Mouse (Mus musculus) left cerebral cortex, adult 11 months (tissue): Measurements from ENCODE around the gene Elavl4.
A peak's percentile ranks its signal among the peaks of the same experiment; 100 is the strongest.

Experiments used
- DNase-seq: peaks from one replicate; pipeline ENCODE4 v3.0.0; 2022; ENCODE audit warnings: low spot score

Elavl4 gene

GRCm38 (mm10) chr4:110351178-110352000, at the start of gene Elavl4:
TSS of gene Elavl4 (minus strand) at chr4:110351909.
- DNase-seq: peak; percentile 24

DNA sequence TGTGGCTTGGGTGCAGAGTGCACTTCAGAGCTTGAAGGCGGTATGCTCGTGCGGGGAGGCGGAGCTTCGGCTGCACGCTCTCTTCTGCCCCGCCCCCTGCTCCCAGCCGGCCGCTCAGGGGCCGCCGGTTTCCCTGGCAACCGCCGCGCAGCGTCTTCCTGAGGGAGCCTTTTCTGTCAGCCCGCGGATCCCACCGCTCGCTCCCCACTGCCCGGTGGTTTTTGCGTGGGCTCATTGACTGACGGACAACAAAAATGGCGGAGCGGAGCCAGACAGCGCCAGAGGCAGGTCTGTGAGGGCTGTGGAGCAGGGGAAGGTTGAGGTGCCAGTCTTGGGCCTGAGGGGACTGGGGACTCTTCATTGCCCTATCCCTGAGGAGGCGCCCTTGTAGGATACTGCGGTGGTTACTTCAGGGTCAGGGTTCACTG, 45.9 kb upstream of the Elavl4 start, which contains the start of gene Agbl4:
Gene Agbl4 (plus strand): TSS at position 44 of the 428 bp plus-strand sequence.
- DNase-seq: peak; percentile 41

DNA sequence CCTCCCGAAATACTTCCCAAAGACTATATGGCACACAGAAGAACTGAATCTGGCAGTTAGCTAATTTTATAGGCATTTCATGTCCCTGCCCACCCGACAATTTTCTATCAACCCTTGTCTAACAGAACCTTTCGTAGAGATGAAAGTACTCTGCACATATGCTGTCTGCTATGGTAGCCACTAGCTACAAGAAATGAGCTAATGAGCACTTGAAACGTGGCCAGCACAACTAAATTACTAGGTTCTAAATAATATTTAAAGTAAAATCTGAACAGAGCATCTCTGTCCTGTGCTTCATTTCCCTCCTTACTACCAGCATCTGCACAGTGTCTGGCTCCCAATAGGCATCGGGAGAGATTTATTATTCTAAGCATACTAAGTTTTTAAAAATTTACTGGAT, 44.5 kb upstream of the Elavl4 start:
- no peak for DNase-seq

- no peak for DNase-seq
Measured at GRCm38 (mm10) chr4:110360568-110360967, 8.9 kb upstream of the Elavl4 start.

DNA sequence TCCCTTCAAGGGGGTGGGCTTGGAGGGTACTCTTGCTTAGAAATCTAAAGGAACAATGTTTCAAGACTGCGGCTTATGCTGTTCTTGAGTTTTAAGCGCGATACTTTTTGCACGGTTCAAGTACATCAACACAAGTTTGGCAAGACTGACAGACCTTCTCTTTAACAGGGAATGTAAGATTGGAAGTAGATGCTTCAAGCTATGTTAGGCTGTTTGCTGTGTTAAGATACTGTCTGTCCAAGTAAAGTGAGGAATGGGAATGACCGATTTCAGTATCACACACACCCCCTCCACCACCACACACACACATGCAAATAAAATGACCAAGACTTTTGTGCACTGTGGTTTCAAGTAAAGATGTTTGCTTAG, 276 bp upstream of the Elavl4 start:
- no peak for DNase-seq

- DNase-seq: no peak
Measured at GRCm38 (mm10) chr4:110350856-110351177, 892 bp downstream of the Elavl4 start.

DNA sequence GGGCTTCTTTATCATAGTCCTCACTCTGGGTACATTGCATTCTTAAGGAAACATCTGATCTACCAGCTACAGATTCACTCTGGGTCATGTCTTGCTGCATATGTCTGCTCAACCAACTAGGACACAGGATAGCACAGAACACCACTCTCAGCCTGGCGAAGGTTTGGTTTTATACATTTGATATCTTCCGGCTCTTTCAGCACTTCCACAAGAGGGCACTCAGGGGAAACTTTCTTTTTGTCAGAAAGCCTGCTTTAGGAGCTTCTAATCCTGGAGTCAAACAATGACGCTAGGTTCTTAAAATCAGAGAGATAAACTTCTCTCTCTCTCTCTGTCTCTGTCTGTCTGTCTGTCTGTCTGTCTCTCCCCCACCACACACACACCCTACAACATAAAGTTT, 27.8 kb downstream of the Elavl4 start:
- DNase-seq: no peak

DNA sequence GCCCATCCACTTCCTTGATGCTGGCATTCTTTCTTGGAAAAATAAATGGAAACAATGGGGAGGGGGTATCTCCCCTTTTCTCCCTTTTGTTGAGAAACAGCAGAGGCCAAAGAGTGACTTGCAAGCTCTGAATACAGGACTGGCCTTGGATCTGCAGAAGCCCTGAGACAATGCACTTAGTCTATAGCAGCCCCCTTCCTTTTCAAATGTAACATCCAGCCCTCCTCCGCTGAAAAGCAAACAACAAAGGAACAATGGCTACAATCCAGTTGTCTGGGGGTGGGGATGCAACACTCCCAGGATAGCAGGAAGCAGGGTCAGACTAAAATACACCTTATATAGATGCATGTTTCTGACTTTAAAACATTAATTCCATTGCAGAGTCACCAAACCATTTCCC, 39.6 kb downstream of the Elavl4 start:
- no peak for DNase-seq

DNA sequence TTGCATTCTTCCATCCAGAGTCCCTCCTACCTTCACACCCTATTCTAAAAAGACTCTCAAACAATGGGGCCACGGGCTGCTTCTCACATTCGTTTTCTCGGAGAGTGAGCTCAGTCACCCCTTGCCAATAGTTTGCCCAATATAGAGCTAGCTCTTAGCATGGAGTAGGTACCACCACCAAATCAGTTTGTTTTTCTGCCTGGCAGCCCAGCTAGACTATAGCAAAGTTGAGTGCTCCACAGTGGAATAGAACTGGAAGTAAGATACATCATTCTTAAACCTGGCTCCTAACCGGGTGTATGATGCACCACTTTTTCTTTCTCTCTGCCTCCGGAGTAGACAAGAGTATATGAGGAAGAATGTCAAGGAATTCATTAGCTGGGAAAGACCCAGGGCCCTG, 44.7 kb downstream of the Elavl4 start:
- DNase-seq: no peak

GRCm38 (mm10) chr4:110306559-110306958, 45.1 kb downstream of the Elavl4 start:
- DNase-seq: no peak

DNA sequence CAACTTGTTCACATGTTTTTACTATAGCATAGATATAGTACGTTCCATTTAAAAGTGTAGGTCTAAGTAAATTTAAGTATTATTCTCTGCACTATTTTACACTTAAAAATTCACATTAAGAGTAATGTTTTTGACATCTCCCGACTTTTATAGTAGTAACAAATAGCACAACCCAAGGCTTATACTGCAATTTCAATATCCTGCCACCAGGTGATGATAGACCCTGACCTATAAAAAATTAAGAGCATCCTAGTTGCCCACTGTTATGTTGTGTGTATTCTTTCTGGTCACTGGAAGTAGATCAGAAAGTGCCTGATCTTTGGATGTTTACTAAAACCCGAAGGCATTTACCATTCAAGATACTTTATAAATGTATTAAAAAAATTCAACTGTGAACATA, 55.9 kb downstream of the Elavl4 start:
- no peak for DNase-seq

DNA sequence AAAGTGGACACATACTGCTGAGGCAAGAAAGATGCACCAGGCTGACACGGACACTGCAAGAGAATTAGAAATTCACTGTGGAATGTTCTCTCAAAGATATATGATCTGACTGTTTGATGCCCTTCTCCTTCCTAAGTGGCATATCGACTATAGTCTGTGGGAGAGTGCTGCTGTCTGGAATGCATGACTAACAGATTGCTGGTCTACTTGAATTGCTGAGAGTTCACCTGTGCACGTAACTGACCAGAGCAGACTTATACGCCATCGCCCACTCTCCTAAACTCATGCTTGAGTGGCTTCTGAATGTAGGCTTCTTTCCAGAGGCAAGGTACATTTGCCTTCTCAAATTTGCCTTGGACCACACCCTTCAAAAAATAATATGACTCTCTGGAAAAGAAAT, 58.5 kb downstream of the Elavl4 start:
- DNase-seq: no peak

GRCm38 (mm10) chr4:110292471-110292870, 59.2 kb downstream of the Elavl4 start:
- DNase-seq: no peak

GRCm38 (mm10) chr4:110290544-110291095, 61.1 kb downstream of the Elavl4 start:
- no peak for DNase-seq

GRCm38 (mm10) chr4:110290056-110290455, 61.7 kb downstream of the Elavl4 start:
- DNase-seq: no peak

DNA sequence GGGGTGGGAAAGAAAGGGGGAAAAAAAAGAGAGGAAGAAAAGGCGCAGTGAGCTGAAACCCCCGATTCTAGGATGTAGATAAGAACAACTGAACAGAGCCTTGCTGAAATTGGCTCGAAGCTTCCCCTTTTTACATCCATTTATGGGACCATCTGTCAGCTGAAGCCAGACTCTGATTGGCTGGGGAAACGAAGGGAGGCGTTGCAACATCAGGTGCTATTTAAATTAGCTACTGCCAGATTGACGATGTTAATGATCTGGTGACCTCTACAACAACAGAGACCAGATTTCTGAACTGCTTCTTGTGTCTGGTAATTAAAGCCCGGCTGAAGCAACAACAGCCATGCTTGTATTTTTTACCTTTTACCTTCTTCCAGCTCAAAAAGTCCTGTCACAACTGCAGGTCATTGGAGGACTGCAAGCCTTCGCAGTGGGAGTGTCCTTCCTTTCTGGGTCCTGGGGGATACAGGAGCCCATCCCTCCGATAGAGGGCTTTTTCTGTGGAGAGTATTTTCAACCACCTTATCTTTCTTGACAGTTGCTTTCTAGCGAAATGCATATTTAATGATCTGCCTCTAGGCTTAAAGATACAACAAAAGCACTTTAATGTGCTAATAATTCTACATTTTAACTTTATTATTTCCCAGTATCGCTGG, 64.2 kb downstream of the Elavl4 start:
- peak; percentile 40 for DNase-seq

GRCm38 (mm10) chr4:110286841-110287240, 64.9 kb downstream of the Elavl4 start:
- DNase-seq: no peak

DNA sequence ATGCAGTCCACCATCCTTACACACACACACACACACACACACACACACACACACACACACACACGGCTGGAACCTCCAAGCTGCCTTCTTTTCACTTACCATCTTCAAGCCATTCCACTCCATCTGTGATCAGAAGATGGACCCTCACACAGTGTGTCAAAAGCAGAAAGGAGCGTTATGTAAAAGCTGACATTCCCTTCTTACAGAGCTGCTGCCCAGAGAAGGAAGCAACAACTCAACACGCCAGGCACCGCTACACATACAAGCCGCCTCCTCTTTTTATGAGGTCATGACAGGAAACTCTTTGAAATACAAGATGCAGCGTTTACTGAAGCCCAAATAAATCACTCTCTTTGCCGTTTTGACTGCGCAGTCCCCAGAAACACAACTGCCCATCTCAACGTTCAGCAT, 65.3 kb downstream of the Elavl4 start:
- peak; percentile 26 for DNase-seq

GRCm38 (mm10) chr4:110285346-110286330, 66.1 kb downstream of the Elavl4 start:
- DNase-seq: no peak

DNA sequence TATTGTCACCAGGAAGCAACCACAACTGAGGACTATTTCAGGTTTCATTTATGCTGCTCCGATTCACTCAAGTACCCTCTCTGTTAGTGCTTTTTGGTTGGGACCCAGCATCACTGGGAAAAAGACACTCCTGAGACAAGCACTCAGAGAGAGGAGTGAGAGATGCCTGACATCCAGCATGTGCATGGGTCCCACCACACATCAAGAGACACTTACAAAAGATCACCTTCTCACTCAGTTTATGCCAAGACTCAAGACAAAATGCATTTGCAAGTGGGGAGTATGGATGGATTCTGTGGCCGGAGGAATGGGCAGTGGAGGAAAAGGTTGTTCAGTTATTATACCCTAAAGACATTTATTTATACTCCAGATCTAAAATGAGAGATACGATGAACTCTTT, 67.3 kb downstream of the Elavl4 start:
- no peak for DNase-seq

GRCm38 (mm10) chr4:110270046-110270445, 81.7 kb downstream of the Elavl4 start:
- no peak for DNase-seq
